Mouse (Mus musculus) testis, adult 2 months (tissue): ENCODE results near the gene Fcho1.

Experiments
- CTCF ChIP-seq: fragments of 200-500 bp; IDR thresholded peaks from 2 replicates; pipeline ENCODE4 v1.5.1; 2012; ENCODE audit warnings: low read depth, mild to moderate bottlenecking, inconsistent platforms, low read length, moderate library complexity; ENCODE audit not compliant: control insufficient read depth, insufficient read depth, insufficient replicate concordance
- POLR2A ChIP-seq: fragments of 200-500 bp; IDR thresholded peaks from 2 replicates; pipeline ENCODE4 v1.6.1; 2012; ENCODE audit warnings: low read depth, mild to moderate bottlenecking, inconsistent platforms, low read length, moderate library complexity; ENCODE audit not compliant: control insufficient read depth

DNA sequence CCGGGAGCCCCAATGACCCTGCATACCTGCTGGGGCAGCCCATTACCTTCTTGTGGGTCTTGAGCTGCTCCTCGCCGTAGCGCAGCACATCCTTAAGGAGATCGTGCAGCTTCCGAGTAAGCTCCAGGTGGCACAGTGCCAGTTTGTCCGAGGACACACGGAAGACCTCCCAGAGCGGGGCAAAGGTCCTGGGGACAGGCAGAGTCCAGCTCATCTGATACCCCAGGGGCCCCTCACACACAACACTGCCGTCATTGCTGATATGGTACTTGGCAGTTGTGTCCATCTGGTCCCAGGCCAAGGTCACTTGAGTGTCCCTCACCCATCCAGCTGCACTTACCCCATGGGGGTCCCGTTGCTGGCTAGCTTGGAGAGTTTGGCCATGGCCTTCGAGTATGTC is 8.4 kb downstream of the Fcho1 start:
- no peak for TF ChIP-seq CTCF
- TF ChIP-seq POLR2A, result no peak
